Mouse (Mus musculus) CD4-positive, CD25-positive, alpha-beta regulatory T cell, adult 4 months (primary cell): Measurements from ENCODE around the gene Gm49425. TPM values are rescaled to one million over a fixed set of nuclear protein-coding genes. Genes with fewer than 3 reads are reported as not detected.

Source experiments
- ATAC-seq: one replicate; pipeline ENCODE4 v1.8.0; 2017
- polyA plus RNA-seq, 2 experiments: library from polyadenylated mRNA; unstranded; fragments of 100-300 nt; shearing (Covaris generic); gene quantifications; one replicate each; pipeline ENCODE4 v1.2.1; 2017

The Gm49425 gene
- polyA plus RNA-seq, 2 experiments from 2014 or later = not detected

DNA sequence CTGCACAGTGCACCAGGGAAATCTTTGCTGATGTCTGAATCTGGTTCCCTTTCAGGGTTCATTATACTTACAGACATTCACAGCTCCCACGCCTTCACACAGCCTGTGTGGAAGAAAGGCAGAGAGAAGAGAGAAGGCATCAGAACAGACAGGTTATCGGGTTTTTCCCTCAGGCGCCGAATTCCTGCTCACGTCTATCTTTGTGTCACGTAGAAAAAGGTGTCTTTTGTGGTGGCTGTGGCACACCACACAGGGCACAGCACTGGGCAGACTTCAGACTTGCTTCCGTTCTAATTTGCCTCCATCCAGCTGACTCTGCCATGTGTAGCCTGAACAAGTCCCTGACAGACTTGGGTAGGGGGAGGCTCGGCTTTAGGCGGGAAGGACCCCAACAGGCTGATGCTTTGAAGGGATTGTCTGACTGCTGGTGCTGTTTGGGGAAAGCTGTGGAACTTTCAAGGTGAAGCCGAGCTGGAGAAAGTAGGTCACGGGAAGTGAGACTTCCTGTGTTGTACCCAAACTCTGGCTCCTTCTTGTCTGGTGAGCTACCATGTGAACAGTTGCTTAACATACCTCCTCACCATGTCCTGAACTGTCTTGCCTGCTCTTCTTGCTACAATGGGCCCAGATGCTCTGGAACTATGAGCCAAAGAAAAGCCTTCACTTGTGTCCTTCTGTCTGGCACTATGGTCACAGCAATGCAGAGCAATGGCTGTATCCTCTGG is 31.0 kb downstream of the Gm49425 start:
- ATAC-seq = peak; percentile 53

DNA sequence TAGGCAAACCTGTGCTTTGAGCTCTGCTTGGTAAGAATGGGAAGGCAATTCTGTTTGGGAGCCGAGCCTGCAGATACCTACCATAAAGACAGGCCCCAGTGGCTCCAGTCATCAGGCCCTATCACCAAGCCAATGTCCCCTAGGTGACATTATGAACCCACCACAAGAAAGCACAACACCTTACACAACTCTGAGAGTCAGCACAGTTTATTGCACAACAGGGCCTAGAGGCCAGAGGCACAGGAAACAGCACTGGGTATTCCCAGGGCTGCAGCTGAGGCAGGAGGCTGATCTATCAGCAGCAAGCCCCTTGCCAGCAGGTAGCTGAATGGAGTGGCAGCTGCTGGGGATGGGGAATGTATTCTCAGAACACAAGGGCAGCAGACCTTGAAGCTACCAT is 32.1 kb downstream of the Gm49425 start:
- no peak for ATAC-seq

DNA sequence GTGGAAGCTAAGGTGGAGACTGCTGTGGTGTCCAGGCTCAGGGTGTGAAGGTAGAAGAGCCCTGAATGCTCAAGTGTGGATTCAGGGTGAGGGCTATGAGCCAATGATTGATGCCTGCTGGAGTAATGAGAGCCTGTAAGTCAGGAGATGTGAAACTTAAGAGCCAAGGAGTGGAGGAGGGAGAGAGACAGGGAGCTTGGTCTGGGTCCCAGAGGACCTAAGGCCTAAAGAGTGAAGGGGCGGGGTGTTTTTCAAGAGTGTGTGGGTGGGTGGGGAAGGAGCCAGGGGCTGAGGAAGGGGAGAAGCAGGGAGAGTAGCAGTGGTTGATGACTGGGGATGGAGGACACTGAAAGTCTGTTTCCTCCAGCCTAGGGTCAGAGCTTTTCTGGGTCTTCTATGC is 33.4 kb downstream of the Gm49425 start:
- no peak for ATAC-seq

DNA sequence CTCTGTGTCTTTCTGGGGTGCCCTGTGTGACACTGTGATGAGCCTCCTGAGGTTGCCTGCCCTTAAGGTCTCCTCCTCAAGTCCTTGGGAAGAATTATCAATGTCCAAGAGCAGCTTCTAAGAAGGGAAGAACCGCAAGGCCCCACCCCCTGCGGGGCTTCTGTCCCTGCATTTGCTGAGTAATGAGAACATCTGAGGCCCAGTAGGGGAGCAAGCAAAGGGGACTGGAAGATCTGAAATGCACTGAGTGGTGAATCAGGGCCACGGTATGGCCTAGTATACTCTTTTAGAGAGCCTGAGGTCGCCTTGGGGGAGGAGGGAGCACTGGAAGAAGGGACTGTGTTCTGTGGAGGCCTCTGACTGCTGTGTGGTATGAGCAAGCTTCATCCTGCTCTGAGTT is 35.0 kb downstream of the Gm49425 start:
- ATAC-seq = no peak

- no peak for ATAC-seq
Observed at GRCm38 (mm10) chr15:101479666-101480060, 37.4 kb downstream of the Gm49425 start.

DNA sequence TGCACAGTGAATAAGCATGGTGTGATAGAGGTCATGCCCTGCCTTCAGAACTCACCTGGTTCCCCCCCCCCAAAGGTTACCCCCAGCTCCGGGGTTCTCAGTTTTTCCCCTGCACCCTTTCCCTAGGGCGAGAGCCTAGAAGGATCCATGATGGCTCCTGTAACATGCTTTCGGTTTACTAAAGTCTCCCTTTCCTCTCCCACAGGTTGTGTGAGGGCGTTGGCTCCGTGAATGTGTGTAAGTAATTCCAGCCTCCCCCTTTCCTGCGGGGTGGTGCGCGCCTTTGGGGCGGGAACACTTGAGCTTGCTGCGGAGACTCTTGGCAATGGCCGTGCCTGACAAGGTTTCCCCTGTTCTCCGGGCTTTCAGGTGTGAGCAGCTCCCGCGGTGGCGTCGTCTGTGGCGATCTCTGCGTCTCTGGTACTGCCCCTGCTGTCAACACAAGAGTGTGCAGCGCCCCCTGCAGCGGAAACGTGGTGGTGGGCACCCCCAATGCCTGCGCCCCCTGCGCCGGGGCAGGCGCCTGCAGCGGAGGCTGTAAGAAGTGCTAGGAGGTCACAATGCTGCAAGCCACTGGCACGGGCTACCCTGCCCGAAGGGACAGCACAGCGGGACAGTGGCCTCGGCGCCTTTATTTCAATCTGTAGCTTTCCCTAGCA is 37.9 kb downstream of the Gm49425 start:
- ATAC-seq = peak; percentile 60

GRCm38 (mm10) chr15:101472952-101473528 is 44.0 kb downstream of the Gm49425 start, which contains the start of gene Krt86:
Gene Krt86 (plus strand): TSS chr15:101473478.
- ATAC-seq = no peak

- ATAC-seq = no peak
Observed at GRCm38 (mm10) chr15:101469093-101469492, 48.0 kb downstream of the Gm49425 start.

Other genes with a start within 250 kb of the Gm49425 start
- 10 to 100 TPM; 67.8 to 79.0 TPM for gene Atg101, start 233.0 kb downstream of the Gm49425 start, polyA plus RNA-seq
- not detected for gene 6030408B16Rik, start 224.0 kb downstream of the Gm49425 start, polyA plus RNA-seq
- under 1 TPM in 1 of 2 experiments, not detected in 1; 0.22 TPM for gene Krt80, start 147.1 kb downstream of the Gm49425 start, polyA plus RNA-seq
- gene Krt7, start 106.2 kb downstream of the Gm49425 start, polyA plus RNA-seq = under 1 TPM in 1 of 2 experiments, not detected in 1; 0.08 TPM
- gene Krt87, start 78.5 kb downstream of the Gm49425 start, polyA plus RNA-seq = 1 to 10 TPM in 1 of 2 experiments, under 1 TPM in 1; 0.66 to 1.1 TPM
- not detected for gene Krt88, start 69.5 kb downstream of the Gm49425 start, polyA plus RNA-seq
- not detected for gene Krt81, start 53.5 kb downstream of the Gm49425 start, polyA plus RNA-seq
- gene Krt86, start 43.8 kb downstream of the Gm49425 start, polyA plus RNA-seq = not detected
- 1 to 10 TPM; 3.2 to 7.4 TPM for gene Krt83, start 25.7 kb downstream of the Gm49425 start, polyA plus RNA-seq
- gene Krt84, start 15.6 kb upstream of the Gm49425 start, polyA plus RNA-seq = not detected
- gene Krt82, start 33.4 kb upstream of the Gm49425 start, polyA plus RNA-seq = not detected
- not detected for gene Krt90, start 45.7 kb upstream of the Gm49425 start, polyA plus RNA-seq
- gene Krt75, start 56.6 kb upstream of the Gm49425 start, polyA plus RNA-seq = not detected
- not detected for gene Gm5414, start 110.9 kb upstream of the Gm49425 start, polyA plus RNA-seq
- gene Gm5478, start 130.1 kb upstream of the Gm49425 start, polyA plus RNA-seq = not detected
- gene Krt6b, start 163.0 kb upstream of the Gm49425 start, polyA plus RNA-seq = not detected
- gene Krt6a, start 177.0 kb upstream of the Gm49425 start, polyA plus RNA-seq = not detected
- not detected for gene Krt5, start 195.6 kb upstream of the Gm49425 start, polyA plus RNA-seq
- not detected for gene Krt71, start 225.8 kb upstream of the Gm49425 start, polyA plus RNA-seq